Mouse (Mus musculus) layer of hippocampus, adult 8-10 months (tissue): ENCODE measurements around the gene Elmo2. TPM values are rescaled to one million over a fixed set of nuclear protein-coding genes. Genes with fewer than 3 reads are reported as not detected.
A peak's percentile ranks its signal among the peaks of the same experiment; 100 is the strongest.

ENCODE experiments used
- DNase-seq, 2 experiments: peaks; one replicate each; pipeline ENCODE4 v3.0.0; 2022; ENCODE audit warnings: low spot score in 2 of 2
- total RNA-seq, 4 experiments: library from RNA; stranded (reverse); gene quantifications; 2 replicates each; pipeline ENCODE4 v1.2.4; 2022

The Elmo2 gene
- total RNA-seq = 100 to 1,000 TPM; 154 to 173 (median 161) TPM

- DNase-seq = peak; percentile 98 to 99
Measured at GRCm38 (mm10) chr2:165326304-165327190, at the start of gene Elmo2. Gene Elmo2, minus strand, starts transcription at chr2:165326479.

- no peak for DNase-seq
Measured at GRCm38 (mm10) chr2:165376001-165376400, 49.7 kb upstream of the Elmo2 start.

- no peak for DNase-seq
Measured at GRCm38 (mm10) chr2:165375478-165375877, 49.2 kb upstream of the Elmo2 start.

- no peak for DNase-seq
Measured at GRCm38 (mm10) chr2:165371066-165371465, 44.8 kb upstream of the Elmo2 start.

GRCm38 (mm10) chr2:165370348-165370747 is 44.1 kb upstream of the Elmo2 start:
- no peak for DNase-seq

- no peak for DNase-seq
Measured at GRCm38 (mm10) chr2:165368496-165368895, 42.2 kb upstream of the Elmo2 start, which contains the start of gene Zfp663. Gene Zfp663, minus strand, starts transcription at chr2:165368729.

- no peak for DNase-seq
Measured at GRCm38 (mm10) chr2:165367868-165368439, 41.7 kb upstream of the Elmo2 start.

- DNase-seq = no peak
Measured at GRCm38 (mm10) chr2:165367047-165367520, 40.8 kb upstream of the Elmo2 start.

- peak in 1 of 2 experiments; percentile 45 for DNase-seq
Measured at GRCm38 (mm10) chr2:165364334-165365091, 38.2 kb upstream of the Elmo2 start.

- DNase-seq = no peak
Measured at GRCm38 (mm10) chr2:165363282-165363681, 37.0 kb upstream of the Elmo2 start.

GRCm38 (mm10) chr2:165360861-165361260 is 34.6 kb upstream of the Elmo2 start:
- DNase-seq = peak in 1 of 2 experiments; percentile 42

GRCm38 (mm10) chr2:165351828-165352513 is 25.7 kb upstream of the Elmo2 start:
- peak; percentile 47 to 48 for DNase-seq

GRCm38 (mm10) chr2:165349466-165349865 is 23.2 kb upstream of the Elmo2 start:
- DNase-seq = peak in 1 of 2 experiments; percentile 46

- DNase-seq = no peak
Measured at GRCm38 (mm10) chr2:165346180-165346579, 19.9 kb upstream of the Elmo2 start.

- DNase-seq = no peak
Measured at GRCm38 (mm10) chr2:165337191-165337590, 10.9 kb upstream of the Elmo2 start.

GRCm38 (mm10) chr2:165332610-165333210 is 6.4 kb upstream of the Elmo2 start:
- no peak for DNase-seq

GRCm38 (mm10) chr2:165329703-165330102 is 3.4 kb upstream of the Elmo2 start:
- DNase-seq = no peak

- no peak for DNase-seq
Measured at GRCm38 (mm10) chr2:165328746-165329145, 2.5 kb upstream of the Elmo2 start.

- DNase-seq = no peak
Measured at GRCm38 (mm10) chr2:165327386-165327785, 1.1 kb upstream of the Elmo2 start.

GRCm38 (mm10) chr2:165325521-165326303 is 567 bp downstream of the Elmo2 start:
- no peak for DNase-seq
